8 mouse cellular contexts compared by ENCODE assay signal in genomic region chr11:46062993-46063731, GRCm38 (mm10). TPM values are rescaled to one million over a fixed set of nuclear protein-coding genes. Genes with fewer than 3 reads are reported as not detected.
DNase-seq lines count a peak whose midpoint lies in the region; ATAC-seq and TF ChIP-seq lines count a peak whose summit lies in the region.

No protein-coding gene starts in this region.

- no peaks in the 10 kb centered on the region for H3K9me3 ChIP-seq in liver, embryonic 14.5 days (ENCODE audit: control insufficient read depth, low read length)
- H3K9me3 ChIP-seq in liver, embryonic 12.5 days (replicated peaks) = no peaks in the 10 kb centered on the region
- no peaks in the 10 kb centered on the region for H3K9me3 ChIP-seq in heart, embryonic 15.5 days (replicated peaks)

- H3K4me1 ChIP-seq in liver, embryonic 14.5 days (replicated peaks; ENCODE audit: control insufficient read depth in 2 of 2, insufficient read depth in 2 of 2, low read length in 1 of 2) = peaks cover 4 to 10% of the 10 kb centered on the region in 2 experiments; a peak in 3 of 4 replicates
- H3K4me1 ChIP-seq in liver, embryonic 12.5 days = peaks cover 9% of the 10 kb centered on the region
- peaks cover 74% of the 10 kb centered on the region for H3K4me1 ChIP-seq in heart, embryonic 15.5 days (replicated peaks)

- TF ChIP-seq CTCF in liver, embryonic 14.5 days (IDR thresholded peaks at IDR 0.05; ENCODE audit: low read depth) = peak; percentile 33

- H3K4me3 ChIP-seq in liver, embryonic 14.5 days (ENCODE audit: insufficient read depth in 1 of 2, low read depth in 2 of 2, low read length in 2 of 2) = no peak overlapping the region
- no peak overlapping the region for H3K4me3 ChIP-seq in liver, embryonic 12.5 days
- no peak overlapping the region for H3K4me3 ChIP-seq in heart, embryonic 15.5 days

- 45% methylated on average over 9 of the region's 9 CpGs for WGBS in liver, embryonic 14.5 days (ENCODE audit: insufficient replicate concordance)
- WGBS in liver, embryonic 12.5 days (ENCODE audit: insufficient replicate concordance) = 53% methylated on average over 9 of the region's 9 CpGs
- WGBS in heart, embryonic 15.5 days = 28% methylated on average over 9 of the region's 9 CpGs

- H3K36me3 ChIP-seq in liver, embryonic 14.5 days (replicated peaks; ENCODE audit: control insufficient read depth, insufficient read depth, low read depth) = no peaks in the 10 kb centered on the region
- H3K36me3 ChIP-seq in liver, embryonic 12.5 days = no peaks in the 10 kb centered on the region
- peaks cover 7% of the 10 kb centered on the region; the same call in 1 of the 2 replicates for H3K36me3 ChIP-seq in heart, embryonic 15.5 days

- no peak overlapping the region for H3K27ac ChIP-seq in liver, embryonic 14.5 days
- H3K27ac ChIP-seq in liver, embryonic 12.5 days = no peak overlapping the region
- peak overlapping the region; percentile 93 for H3K27ac ChIP-seq in heart, embryonic 15.5 days

- TF ChIP-seq EP300 in liver, embryonic 14.5 days (IDR thresholded peaks at IDR 0.05; ENCODE audit: low read depth) = no peak

- H3K9ac ChIP-seq in liver, embryonic 14.5 days (replicated peaks) = no peak overlapping the region
- no peak overlapping the region for H3K9ac ChIP-seq in liver, embryonic 12.5 days
- H3K9ac ChIP-seq in heart, embryonic 15.5 days = 0 out of 2 replicates have a peak overlapping the region, but pooled peaks have one; percentile 6

- no peak for DNase-seq in liver, embryonic 14.5 days (ENCODE audit: low read depth in 3 of 3, low spot score in 3 of 3)
- DNase-seq in R1 (ENCODE audit: low read depth, low spot score) (peak; percentile 34), MN1 (ENCODE audit: low spot score) (no peak)
- DNase-seq in lung, postnatal 36 days = peak; percentile 81
- no peak for DNase-seq in layer of hippocampus, adult 9-11 months
- DNase-seq in frontal cortex, postnatal 25 days (ENCODE audit: low spot score in 2 of 2) = no peak

- no peak for ATAC-seq in liver, embryonic 14.5 days (ENCODE audit: insufficient read depth)
- no peak for ATAC-seq in liver, embryonic 12.5 days
- ATAC-seq in heart, embryonic 15.5 days (replicated peaks; ENCODE audit: insufficient number of reproducible peaks, insufficient read depth, low FRiP score, low read depth) = no peak

- H3K27me3 ChIP-seq in liver, embryonic 14.5 days (ENCODE audit: control insufficient read depth, insufficient read depth, low read length) = peaks cover 11% of the 10 kb centered on the region
- peaks cover 42% of the 10 kb centered on the region for H3K27me3 ChIP-seq in liver, embryonic 12.5 days (replicated peaks)
- no peaks in the 10 kb centered on the region for H3K27me3 ChIP-seq in heart, embryonic 15.5 days

- no peak overlapping the region for H3K4me2 ChIP-seq in liver, embryonic 14.5 days (ENCODE audit: low read depth)
- no peak overlapping the region for H3K4me2 ChIP-seq in liver, embryonic 12.5 days
- H3K4me2 ChIP-seq in heart, embryonic 15.5 days = peak overlapping the region; percentile 28

RNA-seq across cellular contexts. Expression of gene Adam19, which starts 7.4 kb away (rescaled TPM):
- polyA plus RNA-seq in liver, embryonic 14.5 days (2012; rRNA removed) = 1.1 and 1.2 TPM in 2 replicates
- 0.60 and 0.69 TPM in 2 replicates for polyA plus RNA-seq in liver, embryonic 14.5 days (2014; fragmentation: Nextera tagmentation; extraction: Ambion mirVana)
- 3.6 and 4.5 TPM in 2 replicates for polyA plus RNA-seq in liver, embryonic 12.5 days (2016; fragmentation: Nextera tagmentation; extraction: Ambion mirVana)
- polyA plus RNA-seq in heart, embryonic 15.5 days (2015; fragmentation: Nextera tagmentation; extraction: Ambion mirVana) = 19.6 and 26.5 TPM in 2 replicates

RNA-seq across cellular contexts. Expression of gene Gm12166, which starts 11.0 kb away (rescaled TPM):
- polyA plus RNA-seq in liver, embryonic 14.5 days (2012; rRNA removed) = 2.6 and 2.8 TPM in 2 replicates
- polyA plus RNA-seq in liver, embryonic 14.5 days (2014; fragmentation: Nextera tagmentation; extraction: Ambion mirVana) = 4.1 and 4.7 TPM in 2 replicates
- 4.1 and 5.3 TPM in 2 replicates for polyA plus RNA-seq in liver, embryonic 12.5 days (2016; fragmentation: Nextera tagmentation; extraction: Ambion mirVana)
- 2.9 and 4.4 TPM in 2 replicates for polyA plus RNA-seq in heart, embryonic 15.5 days (2015; fragmentation: Nextera tagmentation; extraction: Ambion mirVana)

Comparison
In these comparisons a context has a peak if more than half of its experiments do, and no peak if none do; other contexts are left out.
1. DNase-seq: peak in R1 (single experiment) and lung, postnatal 36 days (single experiment); none in liver, embryonic 14.5 days (0 of 3), layer of hippocampus, adult 9-11 months (single experiment), frontal cortex, postnatal 25 days (0 of 2) and MN1 (single experiment).